Mouse (Mus musculus): Measurements from ENCODE around the gene Dctn1. TPM values are rescaled to one million over a fixed set of nuclear protein-coding genes. Genes with fewer than 3 reads are reported as not detected.

The Dctn1 gene
- total and polyA plus RNA-seq, 3 experiments: 84.2 to 141 (median 125) TPM

DNA sequence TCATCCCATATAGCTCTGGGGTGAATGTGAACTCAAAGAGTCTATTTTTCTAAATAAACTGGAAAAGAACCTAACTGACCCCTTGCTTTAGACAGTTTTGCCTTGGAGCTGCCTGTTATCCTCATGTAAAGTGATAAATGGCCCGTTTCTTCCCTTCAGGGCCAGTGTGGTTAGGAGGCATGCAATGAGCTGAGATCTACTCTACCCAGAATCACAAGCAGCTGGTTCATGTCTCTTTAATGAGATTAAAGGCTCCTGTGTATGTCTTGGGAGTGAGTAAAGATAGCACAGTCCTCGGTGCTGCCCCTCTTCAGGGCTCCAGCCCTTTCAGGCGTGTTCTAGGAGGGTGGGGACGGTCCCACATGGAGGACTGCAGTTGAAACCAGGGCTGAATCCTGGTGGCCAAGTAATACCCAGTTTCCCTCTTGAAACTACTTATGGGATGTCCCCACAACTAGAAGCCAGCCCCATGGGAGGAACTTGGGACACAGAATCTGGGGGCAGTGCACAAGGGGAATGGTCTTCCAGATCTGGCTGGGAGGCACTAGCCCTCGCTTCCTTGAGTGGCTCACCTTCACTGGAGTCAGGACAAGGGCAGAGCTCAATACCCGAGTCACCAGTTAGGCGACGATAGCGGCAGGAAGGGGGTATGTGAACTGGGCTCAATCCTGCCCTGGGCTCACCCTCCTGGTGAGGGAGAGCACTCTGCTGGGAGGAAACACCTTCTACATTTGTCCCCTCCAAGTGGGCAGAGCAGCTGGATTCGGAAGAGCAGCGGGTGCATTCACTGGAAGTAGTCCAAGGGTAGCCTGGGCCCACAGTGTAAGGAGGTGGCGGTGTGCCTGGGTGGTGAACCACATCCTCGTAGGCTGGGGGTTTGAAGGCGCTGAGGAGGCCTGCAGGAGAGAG, 46.6 kb upstream of the Dctn1 start:
- Histone ChIP-seq H3K4me3 (no peak overlapping the region), H3K36me3 (ENCODE audit: control insufficient read depth, insufficient read depth, low read length) (no peaks in the 10 kb centered on the region), H3K27ac (no peak overlapping the region), H3K9ac (ENCODE audit: low read depth, low read length) (no peak overlapping the region), H3K79me2 (replicated peaks; ENCODE audit: control insufficient read depth, insufficient read depth, low read length) (no peaks in the 10 kb centered on the region), H3K4me1 (ENCODE audit: control insufficient read depth, insufficient read depth, low read length) (peaks cover 7% of the 10 kb centered on the region), H3K27me3 (ENCODE audit: control insufficient read depth, insufficient read depth, low read length) (no peaks in the 10 kb centered on the region)
- intact Hi-C loops (cut with DNase I): no loop called here
- WGBS: 77% methylated on average over 14 of the region's 14 CpGs
- TF ChIP-seq CTCF (IDR thresholded peaks at IDR 0.05) (no peak), EP300 (IDR thresholded peaks at IDR 0.05; ENCODE audit: insufficient read depth, low read depth, low read length) (no peak), POLR2A (IDR thresholded peaks at IDR 0.05; ENCODE audit: insufficient read depth, low read depth, low read length) (no peak)
- no peak for DNase-seq

DNA sequence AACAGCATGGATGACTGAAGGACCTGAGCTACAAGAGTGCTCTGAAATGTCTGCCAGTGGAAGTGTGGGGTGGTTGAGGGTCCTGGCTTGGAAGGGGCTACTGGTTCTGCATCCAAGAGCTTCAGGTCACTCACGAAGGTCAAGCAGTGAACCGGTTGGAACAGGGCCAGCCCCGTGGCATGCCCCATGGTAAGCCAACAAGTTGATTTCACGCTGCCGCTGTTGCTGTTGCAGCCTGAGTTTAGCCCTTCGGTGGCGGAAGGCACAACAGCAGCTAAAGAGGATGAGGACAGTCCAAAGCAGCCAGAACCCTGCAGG, 46.0 kb upstream of the Dctn1 start:
- Histone ChIP-seq H3K27me3 (ENCODE audit: control insufficient read depth, insufficient read depth, low read length) (no peaks in the 10 kb centered on the region), H3K36me3 (ENCODE audit: control insufficient read depth, insufficient read depth, low read length) (no peaks in the 10 kb centered on the region), H3K4me3 (no peak overlapping the region), H3K4me1 (ENCODE audit: control insufficient read depth, insufficient read depth, low read length) (peaks cover 7% of the 10 kb centered on the region), H3K27ac (no peak overlapping the region), H3K79me2 (replicated peaks; ENCODE audit: control insufficient read depth, insufficient read depth, low read length) (no peaks in the 10 kb centered on the region), H3K9ac (ENCODE audit: low read depth, low read length) (no peak overlapping the region)
- intact Hi-C loops (cut with DNase I): loop anchor here (5.0 kb wide), 1 partner anchor 208 kb away; the partner anchor contains the start of genes Mob1a and Mthfd2
- 69% methylated on average over 7 of the region's 7 CpGs for WGBS
- TF ChIP-seq CTCF (IDR thresholded peaks at IDR 0.05) (no peak), POLR2A (IDR thresholded peaks at IDR 0.05; ENCODE audit: insufficient read depth, low read depth, low read length) (no peak), EP300 (IDR thresholded peaks at IDR 0.05; ENCODE audit: insufficient read depth, low read depth, low read length) (no peak)
- no peak for DNase-seq

DNA sequence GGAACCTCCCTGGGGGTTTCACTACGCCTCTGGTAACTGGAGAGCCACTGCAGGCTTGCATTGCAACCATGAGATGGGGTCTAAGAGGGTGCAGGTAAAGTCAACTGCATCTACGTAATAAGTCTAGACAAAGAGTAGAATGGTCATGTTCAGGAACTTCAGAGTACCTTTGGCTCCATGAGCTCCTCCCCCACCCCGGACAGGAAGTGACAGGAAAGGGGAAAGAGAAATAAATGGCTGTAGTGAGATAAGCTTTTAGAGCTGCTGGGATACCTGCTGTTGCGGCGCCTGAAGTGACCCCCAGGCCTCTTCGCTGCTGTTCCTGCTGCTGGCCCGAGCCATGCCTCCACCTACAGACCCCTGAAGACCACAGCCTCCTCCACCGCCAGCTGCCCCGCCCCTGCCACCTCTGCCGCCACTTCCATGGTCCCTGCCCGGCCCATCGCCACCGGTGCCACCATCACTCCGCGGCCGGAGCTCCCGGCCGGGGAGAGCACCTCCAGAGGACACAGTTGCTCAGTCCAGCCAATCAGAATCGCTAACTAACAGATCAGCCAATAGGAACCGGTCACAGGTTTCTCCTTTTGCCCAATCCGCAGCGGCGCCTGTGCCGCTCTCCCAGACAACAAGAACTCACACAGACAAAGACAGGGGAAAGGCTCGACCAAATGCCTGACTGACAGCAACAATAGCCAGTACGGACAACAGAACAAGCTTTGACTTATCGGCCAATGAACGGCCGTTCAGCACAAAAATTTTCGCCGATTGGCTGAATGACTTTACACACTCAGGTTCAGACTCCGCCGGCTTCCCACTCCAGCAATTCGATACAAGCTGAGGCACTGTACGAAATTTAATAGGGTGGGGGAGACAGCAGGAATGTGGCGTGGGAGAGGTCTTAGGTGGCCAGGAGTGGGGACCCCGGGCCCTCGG, 44.5 kb upstream of the Dctn1 start, which contains the start of gene Wbp1:
Wbp1 (minus strand) TSS at position 630 of the 933 bp plus-strand sequence.
- Histone ChIP-seq H3K4me1 (ENCODE audit: control insufficient read depth, insufficient read depth, low read length) (peaks cover 3% of the 10 kb centered on the region), H3K27me3 (ENCODE audit: control insufficient read depth, insufficient read depth, low read length) (no peaks in the 10 kb centered on the region), H3K79me2 (replicated peaks; ENCODE audit: control insufficient read depth, insufficient read depth, low read length) (no peaks in the 10 kb centered on the region), H3K4me3 (peak within 1 kb of the TSS; percentile 74), H3K9ac (ENCODE audit: low read depth, low read length) (peak within 1 kb of the TSS; percentile 93), H3K27ac (peak within 1 kb of the TSS; percentile 72), H3K36me3 (ENCODE audit: control insufficient read depth, insufficient read depth, low read length) (no peaks in the 10 kb centered on the region)
- DNase-seq: peak; percentile 88 to 97
- TF ChIP-seq CTCF (IDR thresholded peaks at IDR 0.05) (peak; percentile 25), EP300 (IDR thresholded peaks at IDR 0.05; ENCODE audit: insufficient read depth, low read depth, low read length) (peak; percentile 64), POLR2A (IDR thresholded peaks at IDR 0.05; ENCODE audit: insufficient read depth, low read depth, low read length) (peak; percentile 57)
- WGBS: under 1% methylated on average over 38 of the region's 38 CpGs
- intact Hi-C loops (cut with DNase I): loop anchor here (5.0 kb wide), 1 partner anchor 206 kb away; the partner anchor contains the start of genes Mob1a and Mthfd2

DNA sequence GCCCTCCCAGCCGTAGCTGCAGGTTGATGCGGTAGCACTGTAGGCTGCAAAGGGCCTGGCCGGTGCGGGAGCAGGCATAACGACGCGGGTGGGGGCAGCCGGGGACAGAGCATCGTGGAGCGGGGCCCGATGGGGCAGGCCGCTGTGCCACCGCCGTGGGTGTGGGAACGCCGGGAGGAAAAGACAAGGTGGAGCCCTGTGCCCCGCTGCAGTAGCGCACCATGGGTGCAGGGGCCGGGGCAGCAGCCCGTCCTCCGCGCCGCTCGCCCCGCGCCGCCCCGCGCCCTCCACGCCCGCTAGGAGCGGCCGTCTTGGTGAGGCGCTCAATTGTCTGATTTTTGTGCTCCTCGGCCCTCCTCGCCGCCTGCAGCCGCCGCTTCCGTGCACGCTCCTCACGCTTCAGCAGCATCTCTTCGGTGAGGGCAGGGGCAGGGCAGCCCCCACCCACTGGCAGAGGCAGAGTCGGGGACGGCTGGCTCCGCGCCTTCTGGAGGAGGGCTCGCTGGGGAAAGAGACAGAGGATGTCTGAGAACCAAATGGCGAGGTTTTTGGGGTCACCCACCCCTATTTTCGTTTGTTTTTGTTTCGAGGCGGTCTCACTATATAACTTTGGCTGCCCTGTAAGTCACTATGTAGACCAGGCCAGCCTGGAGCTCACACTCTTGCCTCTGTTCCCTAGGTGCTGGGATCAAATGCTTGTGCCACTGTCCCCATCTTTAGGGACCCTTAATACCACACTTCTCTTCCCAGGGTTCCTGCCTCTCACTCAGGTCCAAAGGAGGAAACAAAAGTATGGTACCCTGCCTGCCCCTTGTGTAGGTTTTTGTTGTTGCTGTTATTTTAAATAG, 43.6 kb upstream of the Dctn1 start:
- DNase-seq: no peak
- H3K4me1 ChIP-seq (ENCODE audit: control insufficient read depth, insufficient read depth, low read length): peaks cover 3% of the 10 kb centered on the region
- intact Hi-C loops (cut with DNase I): loop anchor here (5.0 kb wide), 1 partner anchor 205 kb away; the partner anchor contains the start of genes Mob1a and Mthfd2
- peak overlapping the region; percentile 74 for H3K4me3 ChIP-seq
- no peaks in the 10 kb centered on the region for H3K79me2 ChIP-seq (replicated peaks; ENCODE audit: control insufficient read depth, insufficient read depth, low read length)
- H3K27me3 ChIP-seq (ENCODE audit: control insufficient read depth, insufficient read depth, low read length): no peaks in the 10 kb centered on the region
- no peak for TF ChIP-seq EP300 (IDR thresholded peaks at IDR 0.05; ENCODE audit: insufficient read depth, low read depth, low read length)
- TF ChIP-seq CTCF (IDR thresholded peaks at IDR 0.05): no peak
- TF ChIP-seq POLR2A (IDR thresholded peaks at IDR 0.05; ENCODE audit: insufficient read depth, low read depth, low read length): no peak
- no peaks in the 10 kb centered on the region for H3K36me3 ChIP-seq (ENCODE audit: control insufficient read depth, insufficient read depth, low read length)
- H3K9ac ChIP-seq (ENCODE audit: low read depth, low read length): peak overlapping the region; percentile 80
- H3K27ac ChIP-seq: peak overlapping the region; percentile 60
- whole genome bisulfite sequencing: 3% methylated on average over 49 of the region's 52 CpGs

DNA sequence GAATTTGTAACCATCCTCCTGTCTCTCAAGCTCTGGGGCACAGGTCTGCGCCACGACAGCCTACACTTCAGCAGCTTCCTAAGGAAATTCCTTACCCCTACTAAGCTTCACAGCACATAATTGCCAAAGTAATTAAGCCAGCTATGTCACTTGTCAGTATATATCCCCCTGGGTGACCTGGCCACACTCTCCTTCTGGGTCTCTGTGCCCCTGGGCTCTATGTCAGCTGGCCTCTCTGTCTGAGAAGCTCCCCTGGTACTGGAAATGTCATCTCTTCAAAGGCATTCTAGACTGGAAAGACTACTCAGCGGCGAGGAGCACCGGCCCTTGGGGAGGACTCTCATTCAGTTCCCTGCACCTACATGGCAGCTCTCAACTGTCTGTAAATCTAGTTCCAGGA, 42.8 kb upstream of the Dctn1 start:
- Histone ChIP-seq H3K79me2 (replicated peaks; ENCODE audit: control insufficient read depth, insufficient read depth, low read length) (no peaks in the 10 kb centered on the region), H3K27me3 (ENCODE audit: control insufficient read depth, insufficient read depth, low read length) (no peaks in the 10 kb centered on the region), H3K4me3 (no peak overlapping the region), H3K27ac (no peak overlapping the region), H3K36me3 (ENCODE audit: control insufficient read depth, insufficient read depth, low read length) (no peaks in the 10 kb centered on the region), H3K4me1 (ENCODE audit: control insufficient read depth, insufficient read depth, low read length) (peaks cover 3% of the 10 kb centered on the region), H3K9ac (ENCODE audit: low read depth, low read length) (no peak overlapping the region)
- intact Hi-C loops (cut with DNase I): loop anchor here (5.0 kb wide), 1 partner anchor 204 kb away; the partner anchor contains the start of genes Mob1a and Mthfd2
- TF ChIP-seq POLR2A (IDR thresholded peaks at IDR 0.05; ENCODE audit: insufficient read depth, low read depth, low read length): no peak
- no peak for TF ChIP-seq CTCF (IDR thresholded peaks at IDR 0.05)
- TF ChIP-seq EP300 (IDR thresholded peaks at IDR 0.05; ENCODE audit: insufficient read depth, low read depth, low read length): no peak
- DNase-seq: no peak
- 87% methylated on average over 5 of the region's 5 CpGs for WGBS

Data from heart, adult 2 months (tissue).